Mouse (Mus musculus) layer of hippocampus, postnatal 25 days (tissue): Measurements from ENCODE around the gene Usp17le. TPM values are rescaled to one million over a fixed set of nuclear protein-coding genes. Genes with fewer than 3 reads are reported as not detected.
"Not testable (repeated sequence)": the region's sequence is repeated elsewhere in the genome, so short reads cannot be mapped to it uniquely, and the experiment has no call there.

ENCODE experiments used
- DNase-seq, 2 experiments: peaks; one replicate each; pipeline ENCODE4 v3.0.0; 2022; ENCODE audit warnings: mixed read lengths in 2 of 2, low spot score in 1 of 2; ENCODE audit errors: extremely low spot score in 1 of 2
- total RNA-seq, 2 experiments: library from RNA; stranded (reverse); gene quantifications; 2 replicates each; pipeline ENCODE4 v1.2.3; 2021

Usp17le gene
- total RNA-seq = not detected

GRCm38 (mm10) chr7:104777370-104777769, at the start of gene Usp17le:
TSS of gene Usp17le (minus strand) at chr7:104777470.
- DNase-seq = not testable (repeated sequence)

- DNase-seq = not testable (repeated sequence)
These were observed 33.1 kb upstream of the Usp17le start for GRCm38 (mm10) chr7:104810335-104810734.

- DNase-seq = no peak
These were observed 13.5 kb upstream of the Usp17le start for GRCm38 (mm10) chr7:104790796-104791195.

Other genes starting within 250 kb of the Usp17le start
- not detected for gene Olfr651, start 227.3 kb downstream of the Usp17le start, total RNA-seq
- gene Olfr652, start 216.6 kb downstream of the Usp17le start, total RNA-seq = not detected
- not detected for gene Olfr653, start 200.2 kb downstream of the Usp17le start, total RNA-seq
- gene Olfr654, start 190.4 kb downstream of the Usp17le start, total RNA-seq = not detected
- not detected for gene Olfr655, start 175.7 kb downstream of the Usp17le start, total RNA-seq
- gene Olfr656, start 163.5 kb downstream of the Usp17le start, total RNA-seq = not detected
- gene Olfr657, start 152.7 kb downstream of the Usp17le start, total RNA-seq = not detected
- gene Olfr658, start 130.2 kb downstream of the Usp17le start, total RNA-seq = not detected
- gene Olfr659, start 110.7 kb downstream of the Usp17le start, total RNA-seq = not detected
- not detected for gene Olfr661, start 91.0 kb downstream of the Usp17le start, total RNA-seq
- gene Usp17lb, start 65.1 kb upstream of the Usp17le start, total RNA-seq = not detected
- not detected for gene Usp17la, start 79.5 kb upstream of the Usp17le start, total RNA-seq
- not detected for gene Olfr665, start 100.6 kb upstream of the Usp17le start, total RNA-seq
- not detected for gene Olfr666, start 118.5 kb upstream of the Usp17le start, total RNA-seq
- gene Olfr667, start 144.0 kb upstream of the Usp17le start, total RNA-seq = not detected
- not detected for gene Olfr668, start 150.6 kb upstream of the Usp17le start, total RNA-seq
- gene Olfr669, start 156.8 kb upstream of the Usp17le start, total RNA-seq = not detected
- gene Olfr670, start 185.2 kb upstream of the Usp17le start, total RNA-seq = not detected
- not detected for gene Olfr671, start 201.7 kb upstream of the Usp17le start, total RNA-seq
- not detected for gene Olfr672, start 224.6 kb upstream of the Usp17le start, total RNA-seq